Mouse (Mus musculus): ENCODE measurements at regions not wholly inside any gene's neighbourhood (a gene's known extent, or its start where the extent isn't known, plus 50 kb on each side); places are given as distances from the start of the nearest gene placed in this dataset.

GRCm38 (mm10) chr10:122528222-122528621 is 79.9 kb downstream of the Avpr1a start:
- no peak overlapping the region for H3K27ac ChIP-seq (ENCODE audit: low read depth)
- no peaks in the 10 kb centered on the region for H3K4me1 ChIP-seq (ENCODE audit: insufficient read depth)
- no peaks in the 10 kb centered on the region for H3K27me3 ChIP-seq (ENCODE audit: insufficient read depth, low read length)
- no peak for ATAC-seq
- H3K9me3 ChIP-seq (ENCODE audit: low read length), result no peaks in the 10 kb centered on the region
- H3K36me3 ChIP-seq (replicated peaks; ENCODE audit: insufficient read depth, low read length), result no peaks in the 10 kb centered on the region
- no peak overlapping the region for H3K9ac ChIP-seq (replicated peaks)
- H3K4me2 ChIP-seq (ENCODE audit: low read depth, low read length), result no peak overlapping the region
- no peak for TF ChIP-seq EP300 (IDR thresholded peaks at IDR 0.05; ENCODE audit: low read depth)
- no peak for TF ChIP-seq CTCF (IDR thresholded peaks at IDR 0.05; ENCODE audit: low read depth)
- no peak overlapping the region for H3K4me3 ChIP-seq (ENCODE audit: low read depth, low read length)
- WGBS (ENCODE audit: insufficient replicate concordance), result 72% methylated on average over 10 of the region's 10 CpGs
- no peak for DNase-seq

GRCm38 (mm10) chr10:122528973-122529703 is 80.8 kb downstream of the Avpr1a start:
- Histone ChIP-seq H3K9ac (replicated peaks) (no peak overlapping the region), H3K27ac (ENCODE audit: low read depth) (no peak overlapping the region), H3K4me3 (ENCODE audit: low read depth, low read length) (no peak overlapping the region), H3K36me3 (replicated peaks; ENCODE audit: insufficient read depth, low read length) (no peaks in the 10 kb centered on the region), H3K4me2 (ENCODE audit: low read depth, low read length) (no peak overlapping the region), H3K9me3 (ENCODE audit: low read length) (no peaks in the 10 kb centered on the region), H3K4me1 (ENCODE audit: insufficient read depth) (no peaks in the 10 kb centered on the region), H3K27me3 (ENCODE audit: insufficient read depth, low read length) (no peaks in the 10 kb centered on the region)
- TF ChIP-seq CTCF (IDR thresholded peaks at IDR 0.05; ENCODE audit: low read depth), result peak; percentile 87
- no peak for TF ChIP-seq EP300 (IDR thresholded peaks at IDR 0.05; ENCODE audit: low read depth)
- 28% methylated on average over 4 of the region's 4 CpGs for WGBS (ENCODE audit: insufficient replicate concordance)
- ATAC-seq (no peak), DNase-seq (no peak)

- Histone ChIP-seq H3K4me2 (ENCODE audit: low read depth, low read length) (no peak overlapping the region), H3K4me1 (ENCODE audit: insufficient read depth) (no peaks in the 10 kb centered on the region), H3K27me3 (ENCODE audit: insufficient read depth, low read length) (no peaks in the 10 kb centered on the region), H3K4me3 (ENCODE audit: low read depth, low read length) (no peak overlapping the region), H3K27ac (ENCODE audit: low read depth) (no peak overlapping the region), H3K9me3 (ENCODE audit: low read length) (no peaks in the 10 kb centered on the region), H3K9ac (replicated peaks) (no peak overlapping the region), H3K36me3 (replicated peaks; ENCODE audit: insufficient read depth, low read length) (no peaks in the 10 kb centered on the region)
- WGBS (ENCODE audit: insufficient replicate concordance), result 70% methylated on average over 5 of the region's 5 CpGs
- TF ChIP-seq EP300 (IDR thresholded peaks at IDR 0.05; ENCODE audit: low read depth), result no peak
- TF ChIP-seq CTCF (IDR thresholded peaks at IDR 0.05; ENCODE audit: low read depth), result no peak
- ATAC-seq (0 out of 2 replicates have a peak, but pooled peaks have one; percentile 23), DNase-seq (no peak)
Observed at GRCm38 (mm10) chr10:122534714-122535113, 86.4 kb downstream of the Avpr1a start.

DNA sequence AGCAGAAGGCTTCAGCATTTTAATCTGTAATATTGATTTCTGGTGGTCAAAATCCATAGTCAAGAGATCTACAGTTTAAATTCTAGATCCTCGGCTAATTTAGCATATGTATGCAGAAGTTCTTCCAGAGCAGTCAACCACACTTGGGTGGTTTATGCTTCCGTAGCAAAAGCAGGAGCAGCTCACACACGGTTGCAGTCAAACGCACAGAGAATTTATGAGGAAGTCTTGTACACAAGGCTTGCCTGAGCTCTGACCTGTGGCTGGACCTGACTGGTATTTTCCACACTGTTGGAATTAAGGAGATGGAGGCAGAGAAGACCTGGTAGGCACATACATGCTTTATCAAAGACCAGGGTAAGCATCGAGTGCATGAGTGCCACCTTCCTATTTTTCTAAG is 86.8 kb downstream of the Avpr1a start:
- H3K27ac ChIP-seq (ENCODE audit: low read depth), result no peak overlapping the region
- H3K4me1 ChIP-seq (ENCODE audit: insufficient read depth), result no peaks in the 10 kb centered on the region
- TF ChIP-seq CTCF (IDR thresholded peaks at IDR 0.05; ENCODE audit: low read depth), result no peak
- no peak for TF ChIP-seq EP300 (IDR thresholded peaks at IDR 0.05; ENCODE audit: low read depth)
- no peak overlapping the region for H3K4me2 ChIP-seq (ENCODE audit: low read depth, low read length)
- H3K36me3 ChIP-seq (replicated peaks; ENCODE audit: insufficient read depth, low read length), result no peaks in the 10 kb centered on the region
- ATAC-seq (no peak), DNase-seq (no peak)
- no peak overlapping the region for H3K9ac ChIP-seq (replicated peaks)
- H3K4me3 ChIP-seq (ENCODE audit: low read depth, low read length), result no peak overlapping the region
- no peaks in the 10 kb centered on the region for H3K9me3 ChIP-seq (ENCODE audit: low read length)
- H3K27me3 ChIP-seq (ENCODE audit: insufficient read depth, low read length), result no peaks in the 10 kb centered on the region
- 40% methylated on average over 5 of the region's 5 CpGs for WGBS (ENCODE audit: insufficient replicate concordance)

DNA sequence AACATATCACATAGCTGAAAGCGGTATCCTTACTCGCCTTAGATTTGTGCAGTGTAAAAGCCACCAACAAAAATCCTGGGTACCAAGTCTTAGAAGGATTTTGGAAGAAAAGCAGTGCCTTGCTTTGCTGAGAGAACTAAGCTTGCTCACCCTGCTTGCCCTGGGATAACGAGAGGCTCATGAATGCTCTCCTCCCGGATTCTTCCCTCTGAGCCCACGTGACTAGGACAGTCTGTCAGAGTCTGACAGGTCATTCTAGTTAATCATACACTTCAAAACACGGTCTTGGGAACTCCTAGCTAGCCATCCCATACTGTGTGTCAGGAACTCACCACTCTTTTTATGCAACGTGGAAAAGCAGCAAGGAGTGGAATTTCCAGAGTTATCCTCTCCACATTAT is 91.4 kb downstream of the Avpr1a start:
- 56% methylated on average over 7 of the region's 7 CpGs for WGBS (ENCODE audit: insufficient replicate concordance)

GRCm38 (mm10) chr10:122542573-122542972 is 94.3 kb downstream of the Avpr1a start:
- no peak overlapping the region for H3K27ac ChIP-seq (ENCODE audit: low read depth)
- DNase-seq (no peak), ATAC-seq (no peak)
- H3K27me3 ChIP-seq (ENCODE audit: insufficient read depth, low read length), result no peaks in the 10 kb centered on the region
- TF ChIP-seq EP300 (IDR thresholded peaks at IDR 0.05; ENCODE audit: low read depth) (no peak), CTCF (IDR thresholded peaks at IDR 0.05; ENCODE audit: low read depth) (no peak)
- no peak overlapping the region for H3K4me2 ChIP-seq (ENCODE audit: low read depth, low read length)
- no peak overlapping the region for H3K4me3 ChIP-seq (ENCODE audit: low read depth, low read length)
- no peaks in the 10 kb centered on the region for H3K9me3 ChIP-seq (ENCODE audit: low read length)
- no peaks in the 10 kb centered on the region for H3K36me3 ChIP-seq (replicated peaks; ENCODE audit: insufficient read depth, low read length)
- 71% methylated on average over 9 of the region's 9 CpGs for WGBS (ENCODE audit: insufficient replicate concordance)
- no peaks in the 10 kb centered on the region for H3K4me1 ChIP-seq (ENCODE audit: insufficient read depth)
- H3K9ac ChIP-seq (replicated peaks), result no peak overlapping the region

More for the DNA sequence above, 91.4 kb downstream of the Avpr1a start:
- H3K36me3 ChIP-seq (replicated peaks; ENCODE audit: insufficient read depth, low read length), result no peaks in the 10 kb centered on the region
- no peak overlapping the region for H3K27ac ChIP-seq (ENCODE audit: low read depth)
- no peak for DNase-seq
- TF ChIP-seq CTCF (IDR thresholded peaks at IDR 0.05; ENCODE audit: low read depth), result no peak
- TF ChIP-seq EP300 (IDR thresholded peaks at IDR 0.05; ENCODE audit: low read depth), result no peak
- no peaks in the 10 kb centered on the region for H3K4me1 ChIP-seq (ENCODE audit: insufficient read depth)
- H3K9ac ChIP-seq (replicated peaks), result no peak overlapping the region
- H3K9me3 ChIP-seq (ENCODE audit: low read length), result no peaks in the 10 kb centered on the region
- no peak overlapping the region for H3K4me3 ChIP-seq (ENCODE audit: low read depth, low read length)
- no peak overlapping the region for H3K4me2 ChIP-seq (ENCODE audit: low read depth, low read length)
- no peaks in the 10 kb centered on the region for H3K27me3 ChIP-seq (ENCODE audit: insufficient read depth, low read length)
- peak; percentile 74 for ATAC-seq
